Mouse (Mus musculus): ENCODE measurements at regions not wholly inside any gene's neighbourhood (a gene's known extent, or its start where the extent isn't known, plus 50 kb on each side); places are given as distances from the start of the nearest gene placed in this dataset.

- TF ChIP-seq POLR2AphosphoS2 (IDR thresholded peaks at IDR 0.05; ENCODE audit: low read depth, low read length) (no peak), BHLHE40 (IDR thresholded peaks at IDR 0.05; ENCODE audit: low read depth, low read length) (no peak), POLR2A (IDR thresholded peaks at IDR 0.05; ENCODE audit: low read depth, low read length) (no peak), ZC3H11A (IDR thresholded peaks at IDR 0.05; ENCODE audit: low read depth, low read length) (no peak), CTCF (conservative IDR thresholded peaks at IDR 0.05 in 1 of 2, IDR thresholded peaks at IDR 0.05 in 1 of 2; ENCODE audit: low read depth in 2 of 2, low read length in 2 of 2) (no peak)
Observed at GRCm38 (mm10) chr10:38108591-38108990, 713.0 kb downstream of the Rfpl4b start.

Data from CH12.LX (cell line).